Mouse (Mus musculus) forebrain, embryonic 11.5 days (tissue): ENCODE results near the gene Epb41. TPM values are rescaled to one million over a fixed set of nuclear protein-coding genes. Genes with fewer than 3 reads are reported as not detected.

Experiments used
- ATAC-seq: fragments of 200-750 bp; cut with Nextera tagmentation; replicated peaks from 2 replicates; pipeline ENCODE4 v1.8.0; 2017; ENCODE audit warnings: moderate TSS enrichment; ENCODE audit not compliant: low FRiP score
- DNase-seq: peaks from one replicate; pipeline ENCODE4 v3.0.0-alpha.2; 2017; ENCODE audit warnings: low spot score
- H3K27ac ChIP-seq: fragments of 300-500 bp; sonication (generic); 2 replicates; pipeline ENCODE4 v1.5.1; 2014; ENCODE audit warnings: low read depth, low read length
- H3K27me3 ChIP-seq: fragments of 300-500 bp; sonication (generic); 2 replicates; pipeline ENCODE4 v1.6.1; 2014; ENCODE audit warnings: mild to moderate bottlenecking, low read length, mixed read lengths; ENCODE audit not compliant: control insufficient read depth, insufficient read depth
- H3K36me3 ChIP-seq: fragments of 300-500 bp; sonication (generic); 2 replicates; pipeline ENCODE4 v1.6.1; 2014; ENCODE audit warnings: mild to moderate bottlenecking, low read length, moderate library complexity, mixed read lengths; ENCODE audit not compliant: control insufficient read depth, insufficient read depth
- H3K4me1 ChIP-seq: fragments of 300-500 bp; sonication (generic); replicated peaks from 2 replicates; pipeline ENCODE4 v1.6.1; 2014; ENCODE audit warnings: low read length, mixed read lengths; ENCODE audit not compliant: control insufficient read depth, insufficient read depth
- H3K4me2 ChIP-seq: fragments of 300-500 bp; sonication (generic); 2 replicates; pipeline ENCODE4 v1.6.1; 2014; ENCODE audit warnings: low read depth, mild to moderate bottlenecking, low read length, moderate library complexity, mixed read lengths; ENCODE audit not compliant: severe bottlenecking
- H3K4me3 ChIP-seq: fragments of 300-500 bp; sonication (generic); 2 replicates; pipeline ENCODE4 v1.5.1; 2014; ENCODE audit warnings: low read depth, low read length
- H3K9ac ChIP-seq: fragments of 300-500 bp; sonication (generic); 2 replicates; pipeline ENCODE4 v1.6.1; 2014; ENCODE audit warnings: low read length
- H3K9me3 ChIP-seq: fragments of 300-500 bp; sonication (generic); 2 replicates; pipeline ENCODE4 v1.6.1; 2016; ENCODE audit warnings: low read length, mixed read lengths; ENCODE audit not compliant: control insufficient read depth
- WGBS: fragments of 180-500 bp; shearing (Covaris S2); extraction: QIAGEN DNeasy Blood & Tissue Kit; methylation state at CpG from one replicate; pipeline ENCODE4 v1.1.7; 2014; 5-methylcytosine and 5-hydroxymethylcytosine counted together
- polyA plus RNA-seq: library from polyadenylated mRNA; unstranded; fragments of >200 nt; fragmentation: Nextera tagmentation; extraction: Ambion mirVana; gene quantifications from 2 replicates; pipeline ENCODE4 v1.2.1, GENCODE M21; 2014

The Epb41 gene
- polyA plus RNA-seq, 1 experiment from 2014 or later, result 145 TPM

- H3K4me1 ChIP-seq, result peaks cover 6% of the 10 kb centered on the region; the same call in 1 of the 2 replicates
- DNase-seq, result peak; percentile 87
- ATAC-seq, result no peak
- no peak overlapping the region for H3K27ac ChIP-seq
- WGBS, result 14% methylated on average over 19 of the region's 19 CpGs
- H3K9me3 ChIP-seq, result no peaks in the 10 kb centered on the region
- no peak overlapping the region for H3K4me3 ChIP-seq
- no peaks in the 10 kb centered on the region for H3K36me3 ChIP-seq
- peaks cover 10% of the 10 kb centered on the region; the same call in 1 of the 2 replicates for H3K27me3 ChIP-seq
- H3K4me2 ChIP-seq, result 0 out of 2 replicates have a peak overlapping the region, but pooled peaks have one; percentile 12
- H3K9ac ChIP-seq, result no peak overlapping the region
Observed at GRCm38 (mm10) chr4:132079555-132080275, 4.6 kb upstream of the Epb41 start.

GRCm38 (mm10) chr4:132078296-132078714, 3.2 kb upstream of the Epb41 start:
- DNase-seq (no peak), ATAC-seq (no peak)
- Histone ChIP-seq H3K27ac (no peak overlapping the region), H3K27me3 (peaks cover 10% of the 10 kb centered on the region; the same call in 1 of the 2 replicates), H3K36me3 (no peaks in the 10 kb centered on the region), H3K4me2 (no peak overlapping the region), H3K9ac (no peak overlapping the region), H3K4me1 (peaks cover 6% of the 10 kb centered on the region; the same call in 1 of the 2 replicates), H3K9me3 (no peaks in the 10 kb centered on the region), H3K4me3 (no peak overlapping the region)
- WGBS, result 55% methylated on average over 7 of the region's 7 CpGs

- peak; percentile 58 for DNase-seq
Observed at GRCm38 (mm10) chr4:132077445-132077844, 2.3 kb upstream of the Epb41 start.

GRCm38 (mm10) chr4:132076480-132077405, 1.6 kb upstream of the Epb41 start:
- DNase-seq (peak; percentile 66), ATAC-seq (no peak)
- H3K4me1 ChIP-seq, result peaks cover 6% of the 10 kb centered on the region; the same call in 1 of the 2 replicates
- peak overlapping the region; percentile 12; the same call in 1 of the 2 replicates for H3K4me2 ChIP-seq
- no peak overlapping the region for H3K4me3 ChIP-seq
- H3K27me3 ChIP-seq, result peaks cover 13% of the 10 kb centered on the region; the same call in 1 of the 2 replicates
- H3K9ac ChIP-seq, result no peak overlapping the region
- WGBS, result 20% methylated on average over 20 of the region's 20 CpGs
- H3K27ac ChIP-seq, result peak overlapping the region; percentile 44; the same call in 1 of the 2 replicates
- H3K9me3 ChIP-seq, result no peaks in the 10 kb centered on the region
- H3K36me3 ChIP-seq, result no peaks in the 10 kb centered on the region

More at GRCm38 (mm10) chr4:132077445-132077844, 2.3 kb upstream of the Epb41 start:
- H3K9me3 ChIP-seq, result no peaks in the 10 kb centered on the region
- peaks cover 6% of the 10 kb centered on the region; the same call in 1 of the 2 replicates for H3K4me1 ChIP-seq
- no peak overlapping the region for H3K4me2 ChIP-seq
- WGBS, result 63% methylated on average over 7 of the region's 7 CpGs
- no peaks in the 10 kb centered on the region for H3K36me3 ChIP-seq
- H3K4me3 ChIP-seq, result no peak overlapping the region
- H3K27ac ChIP-seq, result no peak overlapping the region
- ATAC-seq, result no peak
- no peak overlapping the region for H3K9ac ChIP-seq
- peaks cover 13% of the 10 kb centered on the region; the same call in 1 of the 2 replicates for H3K27me3 ChIP-seq

- Histone ChIP-seq H3K9ac (no peak overlapping the region), H3K4me1 (peaks cover 6% of the 10 kb centered on the region; the same call in 1 of the 2 replicates), H3K9me3 (no peaks in the 10 kb centered on the region), H3K4me3 (no peak overlapping the region), H3K27me3 (peaks cover 13% of the 10 kb centered on the region; the same call in 1 of the 2 replicates), H3K27ac (no peak overlapping the region), H3K4me2 (peak overlapping the region; percentile 96; the same call in 1 of the 2 replicates), H3K36me3 (no peaks in the 10 kb centered on the region)
- ATAC-seq, result no peak
- DNase-seq, result no peak
- 26% methylated on average over 1 of the region's 1 CpGs for WGBS
Observed at GRCm38 (mm10) chr4:132075796-132076195, 675 bp upstream of the Epb41 start.

- Histone ChIP-seq H3K36me3 (no peaks in the 10 kb centered on the region), H3K4me3 (peak within 1 kb of the TSS; percentile 57), H3K4me1 (peaks cover 6% of the 10 kb centered on the region; the same call in 1 of the 2 replicates), H3K27ac (no peak within 1 kb of the TSS), H3K27me3 (peaks cover 13% of the 10 kb centered on the region; the same call in 1 of the 2 replicates), H3K9me3 (no peaks in the 10 kb centered on the region), H3K4me2 (peak within 1 kb of the TSS; percentile 96), H3K9ac (peak within 1 kb of the TSS; percentile 65)
- under 1% methylated on average over 42 of the region's 42 CpGs for WGBS
- ATAC-seq (peak; percentile 42), DNase-seq (peak; percentile 63)
Observed at GRCm38 (mm10) chr4:132074077-132074932, 816 bp downstream of the Epb41 start, which contains the start of gene Gm10300. Gene Gm10300, plus strand, starts transcription at chr4:132074697.

GRCm38 (mm10) chr4:132072946-132073345, 2.2 kb downstream of the Epb41 start:
- Histone ChIP-seq H3K27me3 (peaks cover 13% of the 10 kb centered on the region; the same call in 1 of the 2 replicates), H3K27ac (no peak overlapping the region), H3K4me1 (peaks cover 6% of the 10 kb centered on the region; the same call in 1 of the 2 replicates), H3K9ac (no peak overlapping the region), H3K9me3 (no peaks in the 10 kb centered on the region), H3K4me2 (no peak overlapping the region), H3K36me3 (no peaks in the 10 kb centered on the region), H3K4me3 (no peak overlapping the region)
- 61% methylated on average over 6 of the region's 6 CpGs for WGBS
- DNase-seq, result no peak
- ATAC-seq, result no peak
